Mouse (Mus musculus): ENCODE measurements at regions not wholly inside any gene's neighbourhood (a gene's known extent, or its start where the extent isn't known, plus 50 kb on each side); places are given as distances from the start of the nearest gene placed in this dataset.

DNA sequence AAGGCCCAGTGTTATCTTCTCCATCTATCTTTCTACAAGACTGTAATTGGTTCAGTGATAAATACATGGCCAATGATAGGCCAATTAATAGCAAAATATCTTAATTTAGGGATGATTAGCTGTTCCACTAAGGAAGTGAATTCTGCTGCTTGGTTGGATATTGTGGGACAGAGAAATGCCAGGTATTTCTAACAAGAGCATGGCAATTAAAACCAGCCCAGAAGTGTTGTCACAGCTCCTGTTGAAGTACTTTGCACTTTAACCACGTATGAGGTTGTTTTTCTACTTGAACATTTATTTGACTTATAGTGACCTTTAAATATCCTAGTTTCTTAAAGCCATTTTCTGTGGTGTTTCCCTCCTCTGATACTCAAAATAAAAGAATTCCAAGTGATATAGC lies 65.7 kb upstream of the Acsl4 start:
- no peak for DNase-seq (ENCODE audit: low spot score)

- DNase-seq (ENCODE audit: low spot score) = no peak
These were observed 73.8 kb upstream of the Acsl4 start for GRCm38 (mm10) chrX:142464174-142464573.

- no peak for DNase-seq (ENCODE audit: low spot score)
These were observed 74.4 kb upstream of the Acsl4 start for GRCm38 (mm10) chrX:142464756-142465155.

- no peak for DNase-seq (ENCODE audit: low spot score)
These were observed 77.5 kb upstream of the Acsl4 start for GRCm38 (mm10) chrX:142467850-142468256.

- DNase-seq (ENCODE audit: low spot score) = no peak
These were observed 78.1 kb upstream of the Acsl4 start for GRCm38 (mm10) chrX:142468388-142468787.

- no peak for DNase-seq (ENCODE audit: low spot score)
These were observed 78.8 kb upstream of the Acsl4 start for GRCm38 (mm10) chrX:142469048-142469634.

- no peak for DNase-seq (ENCODE audit: low spot score)
These were observed 79.7 kb upstream of the Acsl4 start for GRCm38 (mm10) chrX:142470083-142470482.

DNA sequence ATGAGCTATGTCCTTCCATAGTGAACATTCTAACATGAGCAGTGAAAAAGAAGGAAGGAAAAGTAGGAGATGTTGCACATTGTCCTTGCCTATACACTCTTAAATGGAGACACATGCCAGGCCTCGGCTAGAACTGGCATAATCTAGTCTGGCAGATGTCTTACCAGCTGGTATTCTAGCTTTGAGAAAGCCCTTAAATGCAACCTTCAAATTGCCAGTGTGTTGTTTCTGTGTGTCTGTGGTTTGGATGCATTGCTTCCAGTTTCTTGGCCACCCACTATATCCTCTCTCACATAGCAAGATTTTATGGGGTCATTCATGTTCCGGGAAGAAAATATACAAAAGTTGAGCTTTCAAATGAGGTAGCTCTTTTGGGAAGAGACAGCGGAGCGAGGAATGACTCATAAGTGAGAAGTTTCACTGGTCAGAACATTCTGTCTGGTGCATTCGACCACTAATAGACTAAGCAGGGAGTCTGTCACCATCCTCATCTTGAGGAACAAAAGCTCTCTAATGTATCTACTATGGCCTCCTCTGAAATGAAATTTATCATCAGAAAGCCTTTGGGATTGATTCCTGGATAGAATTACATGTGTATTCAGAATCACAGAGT lies 91.0 kb upstream of the Acsl4 start:
- DNase-seq (ENCODE audit: low spot score) = no peak

DNA sequence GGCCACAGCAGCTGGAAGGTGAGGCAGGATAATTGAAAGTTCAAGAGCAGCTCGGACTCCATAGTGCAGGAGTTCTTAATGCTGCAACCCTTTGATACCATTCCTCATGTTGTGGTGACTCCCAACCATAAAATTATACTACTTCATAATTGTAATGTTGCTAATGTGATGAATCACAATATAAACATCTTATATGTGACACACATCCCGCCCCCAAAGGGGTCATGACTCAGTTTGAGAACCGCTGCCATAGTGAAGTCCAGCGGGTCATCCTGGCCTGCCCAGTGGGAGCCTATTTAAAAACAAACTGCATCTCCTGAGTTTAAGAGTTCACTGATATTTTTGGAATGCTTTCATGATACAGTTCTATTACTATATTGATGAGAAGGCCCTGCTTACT lies 97.7 kb upstream of the Acsl4 start:
- DNase-seq (ENCODE audit: low spot score) = no peak

- DNase-seq (ENCODE audit: low spot score) = no peak
These were observed 99.9 kb upstream of the Acsl4 start for GRCm38 (mm10) chrX:142490093-142490717.

- DNase-seq (ENCODE audit: low spot score) = no peak
These were observed 110.8 kb upstream of the Acsl4 start for GRCm38 (mm10) chrX:142501094-142501493.

- no peak for DNase-seq (ENCODE audit: low spot score)
These were observed 114.6 kb upstream of the Acsl4 start for GRCm38 (mm10) chrX:142504962-142505361.

- no peak for DNase-seq (ENCODE audit: low spot score)
These were observed 117.1 kb upstream of the Acsl4 start for GRCm38 (mm10) chrX:142507475-142507874.

DNA sequence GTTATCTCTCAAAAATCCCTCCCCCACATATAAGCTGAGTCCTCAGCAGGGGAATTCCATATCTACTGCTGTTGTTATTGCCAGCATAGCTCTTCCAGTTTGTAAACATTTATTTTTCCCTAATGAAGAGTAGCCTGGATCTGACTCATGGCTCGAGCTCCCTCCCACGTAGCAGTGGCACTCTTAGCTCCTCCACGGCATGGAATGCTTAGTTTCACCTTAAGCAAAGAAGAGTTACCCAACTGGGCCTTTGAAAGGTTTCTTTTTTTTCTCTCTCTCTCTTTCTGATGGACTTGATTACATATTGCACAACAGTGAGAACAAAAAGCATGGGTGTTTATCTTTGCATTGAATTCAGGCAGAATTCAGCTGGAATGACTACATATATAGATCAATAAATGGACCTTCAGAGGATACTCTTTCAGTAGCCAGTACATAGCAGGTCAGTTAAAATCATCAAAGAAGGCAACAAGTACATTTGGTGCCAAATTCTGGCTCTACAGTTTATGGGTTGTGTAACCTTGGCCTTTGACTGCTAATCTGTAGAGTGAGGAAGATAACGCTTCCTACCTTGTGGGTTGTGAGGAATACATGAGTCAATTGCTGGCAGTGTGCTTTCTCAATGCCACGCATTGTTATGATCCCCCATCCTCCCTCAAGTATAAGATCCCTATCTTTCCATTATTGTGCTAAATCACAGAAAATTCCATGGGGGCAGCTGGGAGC lies 126.2 kb upstream of the Acsl4 start:
- no peak for DNase-seq (ENCODE audit: low spot score)

GRCm38 (mm10) chrX:142517205-142517604 lies 126.9 kb upstream of the Acsl4 start:
- no peak for DNase-seq (ENCODE audit: low spot score)

GRCm38 (mm10) chrX:142521063-142521462 lies 130.7 kb upstream of the Acsl4 start:
- no peak for DNase-seq (ENCODE audit: low spot score)

- DNase-seq (ENCODE audit: low spot score) = no peak
These were observed 136.6 kb upstream of the Acsl4 start for GRCm38 (mm10) chrX:142526953-142527352.

GRCm38 (mm10) chrX:142529892-142530291 lies 139.6 kb upstream of the Acsl4 start:
- DNase-seq (ENCODE audit: low spot score) = no peak

DNA sequence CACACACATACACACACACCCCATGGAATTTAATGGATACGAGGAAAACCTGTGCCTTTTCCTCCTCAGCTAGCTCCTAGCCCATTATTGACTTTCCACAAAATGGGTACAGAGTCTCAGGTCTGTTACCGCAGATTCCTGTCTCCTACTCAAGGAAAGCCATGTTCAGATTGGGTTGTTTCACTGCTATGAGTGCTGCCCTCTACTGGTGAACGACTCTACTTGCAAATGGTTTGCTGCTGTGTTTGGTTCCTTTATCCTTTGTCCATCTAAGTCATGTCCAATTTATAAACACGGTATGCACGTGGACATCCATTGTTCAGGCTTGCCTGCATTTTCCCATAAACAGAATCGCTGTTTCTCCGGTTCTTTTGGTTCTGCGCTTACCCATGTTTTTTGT lies 144.4 kb upstream of the Acsl4 start:
- DNase-seq (ENCODE audit: low spot score) = peak; percentile 38

GRCm38 (mm10) chrX:142535540-142535939 lies 145.2 kb upstream of the Acsl4 start:
- no peak for DNase-seq (ENCODE audit: low spot score)

DNA sequence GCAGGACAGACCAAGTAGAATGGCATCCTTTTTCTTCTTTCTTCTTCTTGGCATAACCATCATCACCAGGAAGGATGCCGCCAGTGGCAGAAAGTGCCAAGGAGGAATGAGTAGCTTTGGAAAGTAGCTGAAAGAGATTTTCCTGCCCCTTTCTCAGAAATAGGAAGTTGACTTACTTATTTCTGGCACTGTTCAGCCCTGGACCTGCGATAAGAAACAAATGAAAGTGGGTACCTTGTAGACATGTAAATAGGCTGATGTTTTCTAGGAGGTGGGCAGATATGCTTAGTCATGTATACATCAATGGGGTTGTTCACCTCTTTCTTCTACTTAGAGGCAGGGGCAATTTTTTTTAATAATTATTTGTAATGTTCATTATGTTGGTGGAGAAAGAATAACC lies 145.3 kb upstream of the Tmem164 start:
- DNase-seq (ENCODE audit: low spot score) = no peak

- DNase-seq (ENCODE audit: low spot score) = no peak
These were observed 143.8 kb upstream of the Tmem164 start for GRCm38 (mm10) chrX:142537259-142537963.
